Mouse (Mus musculus) 3134 (cell line): ENCODE measurements around the gene Efna5.

ENCODE experiments used
- DNase-seq: peaks from one replicate; pipeline ENCODE4 v3.0.0-alpha.2; 2011; ENCODE audit warnings: low spot score; ENCODE audit not compliant: insufficient read length; ENCODE audit errors: extremely low read depth

Gene Efna5

DNA sequence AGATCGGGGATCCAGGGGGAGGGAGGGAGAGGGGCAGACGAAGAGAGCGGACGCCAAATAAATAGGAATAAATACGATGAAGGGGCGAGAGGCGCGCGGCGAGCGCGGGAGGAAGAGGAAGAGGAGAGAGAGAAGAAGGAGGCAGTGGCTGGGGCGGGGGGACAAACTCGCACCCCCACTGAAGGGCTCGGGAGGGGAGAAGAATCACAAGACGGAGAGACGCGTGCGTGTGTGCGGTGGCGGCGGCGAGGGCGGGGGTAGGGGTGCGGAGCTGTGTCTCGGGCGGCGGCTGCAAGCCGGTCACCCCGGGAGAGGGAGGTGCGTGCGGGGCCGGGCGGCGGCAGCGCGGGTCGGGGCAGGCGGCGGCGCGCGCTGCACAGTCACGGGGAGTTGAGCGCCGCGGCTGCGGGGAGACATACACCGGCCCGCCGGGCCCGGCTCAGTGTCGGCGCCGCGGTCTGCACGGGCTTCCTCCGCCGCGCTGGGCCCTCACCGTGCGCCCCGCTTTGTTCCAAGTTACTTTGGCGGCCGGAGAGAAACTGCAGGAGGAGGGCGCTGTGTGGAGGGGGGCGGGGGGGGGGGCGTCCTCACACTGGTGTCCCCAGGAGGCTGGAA, at the start of gene Efna5:
Gene Efna5, minus strand, starts transcription at position 142 of the 615 bp plus-strand sequence.
- no peak for DNase-seq

DNA sequence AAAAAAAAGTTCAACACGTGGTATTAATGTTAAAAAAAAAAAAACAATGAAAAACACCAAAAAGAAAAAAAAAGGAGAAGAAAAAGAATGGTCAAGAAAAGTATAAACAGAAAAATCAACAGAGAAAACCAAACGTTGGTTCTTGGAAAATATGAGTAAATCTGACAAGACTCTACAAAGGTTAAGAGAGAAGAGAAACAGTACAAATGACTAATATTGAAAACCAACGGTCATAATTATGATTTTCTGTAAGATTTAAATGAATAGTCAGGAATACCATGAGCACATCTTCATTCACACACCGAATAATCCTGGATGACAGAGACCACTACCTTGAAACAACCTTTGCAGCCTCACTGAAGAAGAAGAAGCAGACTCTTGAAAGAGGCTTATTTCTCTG, 34.2 kb upstream of the Efna5 start:
- no peak for DNase-seq

DNA sequence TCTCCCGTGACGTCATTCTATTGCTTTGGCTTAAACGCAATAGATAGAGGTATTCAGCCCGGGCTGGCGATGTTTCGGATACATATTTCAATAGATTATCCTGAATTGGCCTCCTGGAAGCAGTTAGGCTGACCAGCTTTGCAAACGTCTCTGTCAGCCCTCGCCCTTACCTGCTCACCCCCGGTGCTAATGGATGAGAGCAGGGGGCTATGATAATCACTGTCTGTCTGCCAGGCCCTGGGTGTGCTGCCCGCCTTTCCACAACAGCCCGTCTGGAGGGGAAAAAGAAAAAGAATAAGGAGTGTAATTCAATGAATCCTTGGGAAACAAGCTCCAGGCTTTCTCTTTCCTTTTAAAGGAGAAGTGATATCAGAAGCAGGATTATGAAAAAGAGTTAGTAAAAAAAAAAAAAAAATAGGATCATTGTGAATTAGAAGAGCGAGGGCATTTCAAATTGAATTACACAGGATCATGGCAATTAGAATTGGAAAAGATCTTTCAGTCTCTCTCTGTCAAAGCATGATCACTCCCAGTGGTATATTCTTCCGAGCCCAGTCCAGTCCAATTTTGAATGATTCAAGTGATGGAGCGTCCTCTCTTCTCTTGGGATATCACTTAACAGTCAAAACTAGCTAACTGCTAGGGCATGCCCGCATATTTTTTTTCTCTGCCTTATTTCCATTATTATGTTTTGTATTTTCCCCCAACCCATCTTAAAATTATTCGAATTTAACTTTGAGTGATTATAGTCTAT, 24.8 kb upstream of the Efna5 start:
- DNase-seq, result no peak

DNA sequence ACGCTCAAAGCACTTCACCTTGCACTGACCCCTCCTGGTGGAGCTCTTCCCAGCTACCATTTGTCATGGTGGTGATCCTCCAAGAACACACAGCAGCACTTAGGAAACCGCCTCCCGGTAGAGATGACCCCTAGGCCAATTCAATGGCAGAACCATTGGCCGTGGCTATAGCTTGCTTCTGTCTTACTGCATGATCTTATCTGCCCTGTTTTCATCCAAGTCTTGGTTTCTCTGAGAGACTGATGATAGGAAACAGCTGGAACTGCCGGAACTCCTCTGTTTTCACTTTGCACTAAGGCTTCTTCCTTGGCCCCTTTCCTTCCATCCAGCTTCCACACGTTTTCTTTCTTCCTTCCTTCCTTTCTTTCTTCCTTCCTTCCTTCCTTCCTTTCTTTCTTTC, 17.9 kb upstream of the Efna5 start:
- no peak for DNase-seq

DNA sequence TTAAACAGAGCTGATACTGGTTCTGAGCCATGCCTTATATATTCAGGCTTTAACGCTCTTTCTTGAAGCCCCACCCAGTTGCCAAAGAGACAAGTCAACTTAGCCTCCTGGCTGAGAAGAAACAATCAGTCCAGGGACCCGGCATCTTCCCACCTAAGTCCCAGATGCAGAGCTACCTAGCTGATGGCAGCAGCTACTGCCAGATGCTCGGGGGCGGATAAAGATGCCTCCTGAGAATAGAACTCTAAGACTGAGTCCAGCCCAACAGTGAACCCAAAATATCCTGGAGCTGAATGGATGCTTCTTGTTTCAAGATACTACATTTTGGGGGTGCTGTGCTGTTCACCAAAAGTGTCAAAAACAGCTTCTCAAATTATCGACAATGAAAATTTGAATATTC, 8.9 kb upstream of the Efna5 start:
- no peak for DNase-seq

DNA sequence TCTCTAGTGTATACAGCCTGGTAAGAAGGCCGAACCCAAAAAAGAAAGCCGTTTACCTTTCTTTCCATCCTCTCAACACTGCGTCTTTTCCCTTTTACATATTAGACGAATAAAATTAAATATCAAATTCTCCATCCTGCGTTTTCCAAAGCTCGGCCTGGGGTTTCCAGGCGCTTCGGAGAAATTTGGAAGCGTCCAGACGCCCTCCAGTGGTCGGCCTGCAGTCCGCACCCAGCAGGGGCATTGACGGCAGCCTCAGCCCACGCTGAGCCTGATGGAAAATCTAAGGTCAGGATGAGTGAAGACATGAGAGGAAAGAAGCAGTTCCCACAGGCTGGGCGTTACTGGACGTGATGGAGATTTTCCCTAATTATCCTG, 3.0 kb upstream of the Efna5 start:
- DNase-seq, result peak; percentile 80

DNA sequence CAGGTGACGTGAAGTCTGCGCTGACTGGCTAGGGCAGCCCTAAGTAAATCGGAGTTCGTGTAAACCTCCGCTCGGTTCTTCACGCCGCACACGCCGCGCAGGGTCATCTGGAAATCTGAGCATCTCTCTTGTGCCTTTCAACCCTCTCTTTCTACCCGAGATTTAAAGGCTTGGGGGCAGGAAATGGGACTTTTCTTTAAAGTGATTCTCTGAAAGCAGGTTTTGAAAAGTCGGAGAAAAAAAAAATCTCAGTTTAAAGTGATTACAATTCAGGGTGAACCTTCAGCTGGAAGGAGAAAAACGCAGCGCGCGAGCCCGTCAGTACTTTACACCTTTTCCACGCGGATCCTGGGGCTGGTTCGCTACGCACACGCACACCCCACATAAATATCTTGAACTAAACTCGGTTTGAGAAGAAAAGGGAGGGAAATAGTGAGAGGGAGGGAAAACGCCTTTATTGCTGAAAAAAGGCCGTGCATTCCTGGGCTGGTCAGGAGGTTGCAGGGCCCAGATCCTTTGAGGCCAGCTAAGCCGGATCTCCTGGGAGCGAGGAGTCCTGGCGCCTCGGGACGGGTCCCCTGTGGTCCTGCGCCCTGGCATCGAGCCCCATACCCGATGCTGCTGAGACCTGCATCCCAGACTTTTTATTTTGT, 2.5 kb upstream of the Efna5 start:
- DNase-seq, result peak; percentile 74

DNA sequence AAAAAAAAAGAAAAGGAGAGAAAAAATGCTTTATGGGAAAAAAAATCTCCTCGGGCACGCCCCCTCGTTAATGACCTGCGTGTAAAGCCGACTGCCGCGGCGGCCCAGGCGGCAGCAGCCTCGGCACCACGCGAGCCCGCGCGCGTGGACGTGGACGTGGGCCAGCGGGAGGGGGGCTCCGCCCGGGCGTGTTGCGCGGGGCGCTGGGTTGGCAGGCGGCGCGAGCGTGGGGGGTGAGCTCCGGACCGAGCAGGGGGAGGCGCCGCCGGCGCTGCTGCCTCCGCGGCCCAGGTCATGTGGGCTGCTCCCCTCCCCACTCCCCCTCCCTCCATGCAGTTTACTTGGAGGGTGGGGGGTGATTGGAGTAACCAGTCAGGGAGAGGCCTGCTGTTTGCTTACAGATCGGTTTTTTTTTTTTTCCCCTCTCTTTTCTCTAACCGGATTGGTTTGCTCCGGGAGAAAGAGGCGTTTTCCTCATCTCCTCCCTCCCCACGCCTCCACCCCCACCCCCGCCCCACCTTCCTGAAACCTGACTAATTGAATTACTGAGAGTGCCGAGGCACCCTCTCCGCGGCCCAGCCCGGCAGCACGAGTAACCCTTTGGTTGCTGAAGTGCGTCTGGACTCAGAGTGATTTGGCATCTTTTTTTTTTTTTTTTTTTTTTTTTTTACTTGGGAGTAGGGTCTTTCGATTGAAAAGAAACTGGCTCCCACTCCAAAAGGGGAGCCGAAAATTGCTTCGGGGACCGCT, 1.8 kb upstream of the Efna5 start:
- peak; percentile 92 for DNase-seq

DNA sequence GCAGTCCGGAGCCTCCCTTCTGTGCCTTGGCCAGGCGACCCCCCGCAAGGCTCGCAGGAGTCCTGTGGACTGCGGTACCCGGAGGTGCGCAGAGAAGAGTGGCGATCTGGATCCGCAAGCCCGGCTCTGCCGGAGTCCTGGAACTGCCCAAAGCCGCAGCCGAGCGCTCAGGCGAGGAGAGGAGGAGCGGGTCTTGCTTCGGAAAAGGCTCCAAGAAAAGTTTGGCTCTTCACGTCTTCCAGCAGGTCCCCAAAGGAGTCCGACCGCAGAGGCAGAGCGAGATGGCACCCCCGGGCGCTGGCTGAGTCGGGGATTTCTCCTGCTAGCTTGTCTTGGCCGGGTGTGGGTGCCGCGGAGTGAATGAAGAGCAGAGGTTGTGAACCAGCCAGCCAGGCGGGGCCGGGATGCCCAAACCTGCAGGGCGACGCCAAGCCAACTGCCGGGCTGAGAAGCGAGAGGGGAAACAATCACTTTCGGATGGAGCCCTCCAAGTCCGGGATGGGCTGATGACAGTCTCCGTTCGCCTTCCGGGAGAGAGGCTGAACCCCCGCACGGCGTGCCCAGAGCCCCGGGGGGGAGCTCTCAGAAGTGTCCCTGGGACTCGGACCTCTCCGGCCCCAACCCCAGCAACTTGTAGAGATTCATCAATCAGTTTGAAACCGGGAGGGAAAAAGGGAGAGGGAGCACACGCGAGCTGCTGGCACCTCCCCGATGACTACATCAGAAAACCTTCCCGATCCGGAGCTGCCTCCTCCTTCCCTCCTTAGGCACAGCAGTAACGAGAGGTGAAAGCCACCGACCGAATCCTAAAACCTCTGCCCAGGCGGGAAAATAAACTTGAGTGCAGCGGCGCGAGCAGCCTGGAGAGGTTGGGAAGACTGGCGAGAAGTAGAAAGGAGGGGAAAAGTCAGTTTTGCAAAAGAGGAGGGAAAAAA, 941 bp upstream of the Efna5 start:
- DNase-seq, result peak; percentile 85

DNA sequence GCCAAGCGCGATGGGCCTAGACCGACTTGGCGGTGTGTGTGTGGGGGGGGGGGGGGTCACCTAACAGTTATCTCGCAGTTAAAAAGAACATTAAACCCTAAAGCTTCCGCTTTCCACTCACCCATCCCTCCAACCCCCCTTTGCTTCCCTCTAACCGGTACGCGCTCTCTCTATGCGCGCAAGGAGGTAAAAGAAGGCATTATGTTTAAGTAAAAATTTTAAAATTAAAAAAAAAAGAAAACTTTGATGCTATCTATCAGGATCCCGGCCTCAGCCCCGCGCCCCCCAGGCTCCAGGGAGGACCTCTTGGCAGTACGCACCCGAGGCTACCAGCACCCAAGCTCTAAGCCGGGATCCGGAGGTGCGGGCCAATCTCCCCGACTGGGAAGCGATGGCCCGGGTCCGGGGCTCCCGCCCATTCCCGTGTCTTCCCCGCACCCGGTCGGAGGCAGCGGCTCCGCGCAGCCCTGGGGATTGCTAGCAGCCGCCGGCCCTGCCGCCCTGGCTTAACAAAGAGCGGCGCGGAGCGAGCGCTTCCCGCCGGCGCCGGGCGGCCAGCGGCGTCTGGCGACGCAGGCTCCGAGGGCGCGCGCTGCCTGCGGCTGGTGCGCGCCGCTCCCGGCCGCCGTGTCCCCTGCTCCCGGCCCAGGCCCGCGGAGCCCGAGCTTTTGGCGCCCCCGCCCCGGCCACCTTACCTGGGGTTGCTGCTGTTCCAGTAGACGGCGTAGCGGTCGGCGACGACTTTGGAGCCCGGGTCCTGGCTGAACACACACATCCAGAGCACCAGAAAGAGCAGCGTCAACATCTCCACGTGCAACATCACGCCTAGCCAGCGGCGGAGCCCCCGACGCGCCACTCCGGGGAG, 574 bp downstream of the Efna5 start:
- DNase-seq, result peak; percentile 75

DNA sequence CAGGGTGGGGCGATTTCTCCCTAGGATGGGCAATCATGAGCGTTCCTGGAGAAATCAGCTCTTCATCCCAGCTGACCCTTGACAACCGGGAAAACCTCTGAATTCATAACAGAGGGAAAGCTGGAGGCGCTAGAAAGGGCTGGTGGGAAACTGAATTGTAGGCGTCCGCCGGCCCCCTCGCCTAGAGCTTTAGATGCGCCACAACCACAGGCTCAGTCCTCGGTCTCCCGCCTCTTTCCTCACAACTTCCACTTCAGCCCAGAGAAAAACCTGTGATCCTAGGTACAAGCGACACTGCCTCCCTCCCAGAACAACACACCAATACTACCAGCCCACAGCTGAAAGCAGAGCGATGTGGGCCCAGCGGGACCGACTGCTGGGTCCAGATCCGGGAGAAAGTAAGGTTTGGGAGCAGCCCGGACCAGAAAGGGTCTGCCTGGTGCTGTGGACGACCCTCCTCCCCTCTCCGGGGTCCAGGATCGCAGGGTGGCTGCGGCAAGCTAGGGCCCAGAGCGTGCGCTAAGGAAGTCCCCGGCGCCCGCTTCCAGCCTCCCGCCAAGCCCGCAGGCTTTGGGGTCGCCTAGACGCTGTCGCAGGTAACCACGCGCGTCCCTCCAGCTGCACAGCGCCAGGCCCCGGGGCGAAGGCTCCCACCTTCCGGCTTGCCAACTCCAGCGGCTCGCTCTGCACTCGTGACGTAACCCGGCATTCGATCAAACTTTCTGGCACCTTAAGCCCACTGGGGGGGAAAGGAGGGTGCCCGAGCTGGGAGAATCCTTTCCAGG, 1.4 kb downstream of the Efna5 start:
- peak; percentile 79 for DNase-seq

DNA sequence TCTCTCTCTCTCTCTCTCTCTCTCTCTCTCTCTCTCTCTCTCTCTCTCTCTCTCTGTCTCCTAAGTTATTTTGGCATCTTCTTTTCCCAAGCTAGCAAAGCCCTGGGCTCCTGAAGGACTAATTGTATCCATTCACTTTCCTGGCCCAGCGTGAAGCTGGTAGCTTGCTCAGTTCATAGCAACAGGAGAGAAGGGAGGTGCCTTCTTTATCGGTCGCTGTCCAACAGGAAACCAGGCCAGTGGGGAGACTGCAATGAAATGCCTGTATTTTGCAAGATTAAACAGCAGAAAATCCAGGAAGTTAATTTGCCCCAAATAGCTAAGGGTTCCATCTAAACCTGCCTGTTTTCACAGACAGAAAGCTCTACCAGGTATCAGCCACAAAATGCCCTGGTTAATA, 5.4 kb downstream of the Efna5 start:
- no peak for DNase-seq

DNA sequence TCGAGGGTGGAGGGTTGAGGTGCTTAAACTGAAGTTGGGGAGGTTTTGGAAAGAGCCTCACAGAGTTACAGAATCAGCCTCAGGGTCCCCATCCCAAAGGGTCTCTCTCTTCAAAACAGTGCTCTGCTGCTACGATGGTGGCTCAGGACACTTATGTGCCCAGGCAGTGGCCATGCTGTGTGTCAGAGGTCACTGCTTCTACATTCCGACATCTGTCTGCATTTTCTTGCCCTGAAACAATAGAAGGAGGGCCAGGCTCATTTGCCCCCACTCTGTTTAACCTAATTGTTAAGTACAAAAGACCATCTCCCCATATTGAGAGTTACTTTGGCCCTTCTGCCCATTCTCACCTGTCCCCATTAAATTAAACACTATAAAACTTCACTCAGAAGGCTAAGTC, 9.2 kb downstream of the Efna5 start:
- no peak for DNase-seq

DNA sequence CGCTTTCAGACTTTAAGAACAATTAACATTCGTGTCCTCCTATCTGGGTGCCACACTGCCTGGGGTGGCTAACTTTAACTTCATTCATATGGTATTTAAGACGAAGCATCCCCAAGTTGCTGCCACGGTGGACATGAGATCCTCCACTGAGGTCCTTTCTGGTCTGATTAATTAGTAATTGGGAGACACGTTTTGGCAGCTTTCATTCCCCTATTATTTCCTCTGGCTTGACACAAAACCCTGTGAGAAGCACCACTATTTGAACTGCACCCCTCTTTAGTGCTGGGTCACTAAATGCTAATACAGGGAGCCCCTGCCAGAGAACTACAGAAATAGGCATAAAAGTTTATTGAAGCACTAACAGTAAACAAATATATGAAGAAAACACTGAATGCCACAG, 9.9 kb downstream of the Efna5 start:
- no peak for DNase-seq

DNA sequence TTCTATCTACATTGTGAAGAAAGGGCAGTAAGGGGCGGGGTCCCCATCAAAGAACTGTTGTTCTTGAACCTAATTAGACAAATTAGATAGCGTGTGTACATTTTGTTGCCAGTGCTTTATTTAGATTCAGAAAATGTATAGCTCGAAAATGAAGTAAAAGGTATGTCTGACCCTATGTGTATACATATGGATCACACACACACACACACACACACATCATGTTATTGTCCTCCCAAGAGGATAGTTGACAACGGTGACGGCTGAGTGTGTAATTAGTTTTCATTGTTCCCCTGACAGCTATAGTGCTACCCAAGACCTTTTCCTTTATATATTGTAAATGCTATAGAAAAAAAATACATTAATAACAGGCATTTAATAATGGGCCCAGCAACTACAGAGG, 10.7 kb downstream of the Efna5 start:
- no peak for DNase-seq

DNA sequence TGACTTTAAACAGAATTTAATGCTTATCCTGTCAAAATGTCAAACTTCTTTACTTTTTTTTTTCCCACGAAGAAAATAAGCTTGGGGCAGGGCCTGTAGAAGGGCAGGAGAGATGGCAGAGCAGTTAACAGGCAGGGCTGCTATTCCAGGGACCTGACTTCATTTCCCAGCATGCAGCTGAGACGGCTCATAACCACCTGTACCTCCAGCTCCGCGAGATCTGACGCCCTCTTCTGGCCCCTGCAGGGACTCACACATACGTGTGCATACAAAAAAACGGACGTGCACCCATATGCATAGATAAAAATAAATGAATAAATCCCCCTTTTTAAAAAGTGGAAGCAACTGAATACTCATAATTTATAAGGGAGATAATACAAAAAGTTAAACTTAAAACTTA, 16.2 kb downstream of the Efna5 start:
- no peak for DNase-seq

DNA sequence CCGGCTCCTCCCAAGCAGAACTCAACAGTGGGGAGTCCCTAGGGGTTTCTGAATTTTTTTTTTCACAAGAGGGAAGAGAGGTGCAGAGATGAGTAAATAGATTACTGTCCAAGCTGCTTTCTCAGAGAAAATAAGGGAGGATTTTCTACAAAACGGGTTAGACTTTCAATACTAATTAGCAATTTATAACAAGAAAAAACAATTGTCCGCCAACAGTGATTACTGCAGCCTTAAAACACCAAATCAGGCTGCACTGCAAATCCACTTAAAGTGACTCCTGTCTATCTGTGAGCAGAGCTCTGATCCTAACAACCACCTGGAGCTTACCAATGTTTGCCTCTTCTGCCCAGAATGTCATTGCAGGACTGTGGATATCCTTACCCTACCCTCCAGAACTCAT, 18.1 kb downstream of the Efna5 start:
- DNase-seq, result no peak

DNA sequence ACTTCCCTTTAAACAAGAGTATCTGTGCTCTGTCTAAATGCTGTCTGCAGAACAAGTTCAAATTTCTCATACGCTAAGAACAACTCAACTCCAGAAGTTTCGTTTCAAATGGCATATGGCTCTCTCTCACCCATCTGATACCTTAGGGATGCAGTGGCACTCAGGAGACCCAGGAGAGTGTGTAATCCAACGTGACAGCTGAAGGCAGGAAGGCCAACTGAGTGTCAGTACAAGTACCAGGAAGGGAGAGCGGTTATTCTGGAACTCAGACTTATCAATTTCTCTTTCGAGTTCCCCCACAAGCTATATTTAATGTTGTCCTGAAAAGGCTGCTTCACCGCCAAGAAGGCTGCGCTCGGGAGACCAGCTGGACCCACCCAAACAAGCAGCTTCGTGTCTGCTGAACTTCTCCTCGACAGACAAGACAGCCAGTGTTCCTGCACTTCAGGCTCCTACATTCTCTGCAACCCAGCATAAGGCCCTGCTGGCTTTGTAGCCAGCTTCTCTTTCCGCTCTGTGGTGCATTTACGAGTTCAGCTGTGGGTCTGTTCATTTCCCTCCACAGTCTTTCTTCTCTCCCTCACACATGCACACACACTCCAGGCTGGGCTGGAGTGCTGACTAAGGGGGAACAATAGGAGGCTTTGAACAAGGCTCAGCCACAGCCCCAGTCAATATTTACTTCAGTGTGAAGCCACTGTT, 18.7 kb downstream of the Efna5 start:
- DNase-seq, result no peak
